Mouse (Mus musculus): ENCODE results near the gene Gm49395. TPM values are rescaled to one million over a fixed set of nuclear protein-coding genes. Genes with fewer than 3 reads are reported as not detected.

Gene Gm49395
- polyA plus RNA-seq, 1 experiment, result 6.6 TPM

DNA sequence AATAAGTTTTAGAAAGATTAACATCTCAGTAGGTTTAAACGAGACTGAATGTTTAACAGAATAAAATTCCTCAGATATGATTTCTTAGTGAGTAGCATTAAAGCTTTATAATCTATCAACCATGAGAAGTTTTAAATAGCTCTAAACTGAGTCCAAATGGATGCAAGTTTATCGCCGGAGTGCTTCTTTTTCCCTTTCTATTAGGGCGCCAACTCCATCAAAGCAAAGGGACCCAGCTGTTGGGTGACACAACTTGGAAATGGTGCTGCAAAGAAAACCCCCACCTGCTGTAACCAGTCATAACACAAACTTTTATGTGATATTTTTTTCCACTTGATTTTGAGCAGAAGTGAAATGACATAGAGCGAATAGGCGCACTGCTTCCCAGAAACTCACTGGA is 29.3 kb downstream of the Gm49395 start:
- Histone ChIP-seq H3K4me1 (ENCODE audit: control insufficient read depth, insufficient read depth, low read length) (no peaks in the 10 kb centered on the region), H3K27ac (ENCODE audit: insufficient read depth, low read length) (no peak overlapping the region), H3K4me3 (ENCODE audit: insufficient read depth, low read length) (no peak overlapping the region)
- no peak for TF ChIP-seq POLR2A (IDR thresholded peaks at IDR 0.05; ENCODE audit: low read depth, low read length)
- TF ChIP-seq CTCF (IDR thresholded peaks at IDR 0.05; ENCODE audit: borderline replicate concordance, insufficient read depth, low read length), result no peak

DNA sequence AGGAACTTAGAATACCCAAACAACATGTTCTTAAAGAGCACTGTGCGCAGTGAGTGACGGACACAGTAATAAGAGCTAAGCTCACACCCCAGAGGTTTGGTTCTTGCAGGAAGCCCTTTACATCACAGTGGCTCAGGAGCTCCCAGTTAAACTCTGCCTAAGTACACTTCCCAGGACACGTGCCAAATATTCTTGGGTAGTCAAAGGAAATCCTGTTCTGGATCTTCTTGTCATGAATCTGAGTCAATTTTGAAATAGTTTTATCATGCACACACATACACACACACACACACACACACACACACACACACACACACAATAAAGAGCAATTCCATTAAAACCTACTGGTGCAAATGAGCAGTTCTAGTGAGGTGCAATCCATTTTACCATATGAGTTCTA is 30.3 kb downstream of the Gm49395 start:
- H3K27ac ChIP-seq (ENCODE audit: insufficient read depth, low read length), result no peak overlapping the region
- no peaks in the 10 kb centered on the region for H3K4me1 ChIP-seq (ENCODE audit: control insufficient read depth, insufficient read depth, low read length)
- TF ChIP-seq CTCF (IDR thresholded peaks at IDR 0.05; ENCODE audit: borderline replicate concordance, insufficient read depth, low read length), result no peak
- no peak for TF ChIP-seq POLR2A (IDR thresholded peaks at IDR 0.05; ENCODE audit: low read depth, low read length)
- H3K4me3 ChIP-seq (ENCODE audit: insufficient read depth, low read length), result no peak overlapping the region

DNA sequence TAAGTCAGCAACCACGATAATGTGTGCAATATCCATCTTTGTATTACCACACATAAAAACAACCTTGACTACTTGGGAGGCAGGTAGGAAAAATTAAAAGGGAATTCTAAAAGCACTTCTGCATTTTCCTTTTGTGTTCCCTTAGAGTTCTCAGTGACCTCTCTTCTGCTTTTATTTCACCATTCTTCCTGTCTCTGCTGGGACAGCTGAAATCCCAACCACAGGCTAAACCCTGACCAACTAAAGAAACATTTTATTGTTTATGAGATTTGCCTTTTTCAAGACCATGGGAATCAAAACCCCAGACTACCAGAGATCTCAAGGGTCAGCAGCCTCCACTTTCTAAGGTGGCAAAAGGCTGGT is 33.8 kb downstream of the Gm49395 start:
- Histone ChIP-seq H3K4me3 (ENCODE audit: insufficient read depth, low read length) (no peak overlapping the region), H3K4me1 (ENCODE audit: control insufficient read depth, insufficient read depth, low read length) (no peaks in the 10 kb centered on the region), H3K27ac (ENCODE audit: insufficient read depth, low read length) (no peak overlapping the region)
- TF ChIP-seq CTCF (IDR thresholded peaks at IDR 0.05; ENCODE audit: borderline replicate concordance, insufficient read depth, low read length) (no peak), POLR2A (IDR thresholded peaks at IDR 0.05; ENCODE audit: low read depth, low read length) (no peak)

DNA sequence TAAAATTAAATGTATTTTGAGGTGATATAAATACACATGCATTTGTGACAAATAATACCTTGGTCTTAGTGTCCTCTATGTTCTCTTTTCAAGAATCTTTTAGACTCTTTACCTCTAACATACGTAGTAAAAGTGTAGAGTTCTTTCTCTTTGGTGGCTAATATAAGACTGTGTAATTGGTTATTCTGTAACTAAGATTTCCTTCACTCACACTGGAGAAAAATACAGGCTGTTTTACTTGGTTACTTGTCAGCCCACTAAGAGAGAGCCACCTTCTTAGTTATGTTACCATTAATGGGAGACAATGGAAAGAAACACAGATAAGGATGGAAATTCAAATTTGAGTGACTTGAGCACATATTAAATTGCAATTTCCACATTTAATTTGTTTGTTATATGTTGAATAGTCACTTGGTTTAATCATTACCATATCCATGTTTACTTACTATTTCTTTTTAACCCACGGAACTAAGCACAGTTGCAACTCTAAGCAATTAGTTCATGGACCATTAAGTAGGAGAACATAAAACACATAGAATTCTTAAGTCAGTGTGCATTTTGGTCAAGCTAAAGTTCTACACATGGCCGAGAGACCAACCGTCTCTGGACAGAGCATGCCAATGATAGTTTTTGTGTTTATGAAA is 34.3 kb downstream of the Gm49395 start:
- no peaks in the 10 kb centered on the region for H3K4me1 ChIP-seq (ENCODE audit: control insufficient read depth, insufficient read depth, low read length)
- TF ChIP-seq CTCF (IDR thresholded peaks at IDR 0.05; ENCODE audit: borderline replicate concordance, insufficient read depth, low read length) (no peak), POLR2A (IDR thresholded peaks at IDR 0.05; ENCODE audit: low read depth, low read length) (no peak)

DNA sequence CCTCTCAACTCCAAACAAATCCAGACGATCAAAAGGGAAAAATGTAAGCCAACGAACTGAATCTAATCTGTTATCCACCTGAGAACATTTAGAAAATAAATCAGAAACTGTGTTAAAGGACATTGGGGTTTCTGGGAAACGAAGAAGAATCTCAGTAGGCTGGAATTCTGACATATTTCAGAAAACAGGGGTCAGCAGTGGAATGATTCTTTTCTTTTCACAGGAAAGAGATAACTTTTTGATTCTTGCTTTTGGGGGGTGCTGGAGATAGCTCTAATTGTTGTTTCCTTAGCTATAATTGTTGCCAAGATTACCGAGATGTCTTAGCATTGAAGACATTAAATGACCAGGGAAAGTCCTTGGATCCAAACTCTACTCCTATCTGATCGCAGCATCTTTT is 44.2 kb downstream of the Gm49395 start:
- TF ChIP-seq POLR2A (IDR thresholded peaks at IDR 0.05; ENCODE audit: low read depth, low read length) (no peak), CTCF (IDR thresholded peaks at IDR 0.05; ENCODE audit: borderline replicate concordance, insufficient read depth, low read length) (no peak)
- no peaks in the 10 kb centered on the region for H3K4me1 ChIP-seq (ENCODE audit: control insufficient read depth, insufficient read depth, low read length)
- no peak overlapping the region for H3K27ac ChIP-seq (ENCODE audit: insufficient read depth, low read length)
- H3K4me3 ChIP-seq (ENCODE audit: insufficient read depth, low read length), result no peak overlapping the region

More for the DNA sequence above, 34.3 kb downstream of the Gm49395 start:
- H3K4me3 ChIP-seq (ENCODE audit: insufficient read depth, low read length), result no peak overlapping the region
- H3K27ac ChIP-seq (ENCODE audit: insufficient read depth, low read length), result no peak overlapping the region

DNA sequence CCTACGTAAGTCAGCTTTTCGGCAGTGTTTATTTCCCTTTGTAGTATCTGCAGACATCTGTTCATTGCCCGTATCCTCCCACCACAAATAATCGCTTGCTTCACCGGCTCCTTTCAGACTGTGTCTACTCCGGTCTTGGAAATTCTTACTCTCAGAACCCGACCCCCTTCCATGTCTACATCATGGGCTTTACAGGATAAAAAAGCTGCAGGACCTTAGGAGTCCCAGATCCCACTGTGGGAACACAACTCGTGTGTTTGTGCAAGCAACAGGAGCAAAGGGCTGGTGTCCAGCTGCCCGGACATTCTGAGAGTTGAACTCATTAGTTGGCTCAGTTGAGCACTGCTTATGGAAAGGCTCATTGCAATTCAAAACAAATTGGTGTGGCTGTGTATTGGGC is 46.9 kb downstream of the Gm49395 start:
- no peaks in the 10 kb centered on the region for H3K4me1 ChIP-seq (ENCODE audit: control insufficient read depth, insufficient read depth, low read length)
- TF ChIP-seq CTCF (IDR thresholded peaks at IDR 0.05; ENCODE audit: borderline replicate concordance, insufficient read depth, low read length), result no peak
- no peak for TF ChIP-seq POLR2A (IDR thresholded peaks at IDR 0.05; ENCODE audit: low read depth, low read length)
- H3K27ac ChIP-seq (ENCODE audit: insufficient read depth, low read length), result no peak overlapping the region
- no peak overlapping the region for H3K4me3 ChIP-seq (ENCODE audit: insufficient read depth, low read length)

DNA sequence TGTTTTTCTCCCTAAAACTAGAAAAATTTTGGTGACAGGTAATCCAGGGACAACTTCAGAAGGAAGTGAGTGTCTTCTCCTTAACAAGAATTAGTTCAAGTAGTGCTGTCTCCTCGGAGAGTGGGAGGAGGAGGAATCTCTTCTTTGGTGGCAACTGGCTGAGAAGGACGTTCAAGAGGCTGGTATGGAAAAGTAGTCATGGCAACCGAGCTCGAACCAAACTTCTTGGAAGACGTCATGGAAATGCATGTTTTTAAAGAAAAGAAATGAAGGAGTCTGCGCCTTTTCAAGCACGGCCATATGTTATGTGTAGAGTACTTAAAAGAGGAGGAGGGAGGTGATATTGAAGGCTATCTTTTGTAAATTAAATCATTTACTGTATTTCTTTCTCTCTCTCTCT is 49.2 kb downstream of the Gm49395 start:
- no peak overlapping the region for H3K27ac ChIP-seq (ENCODE audit: insufficient read depth, low read length)
- no peak overlapping the region for H3K4me3 ChIP-seq (ENCODE audit: insufficient read depth, low read length)
- peaks cover 4% of the 10 kb centered on the region; the same call in 1 of the 2 replicates for H3K4me1 ChIP-seq (ENCODE audit: control insufficient read depth, insufficient read depth, low read length)
- TF ChIP-seq CTCF (IDR thresholded peaks at IDR 0.05; ENCODE audit: borderline replicate concordance, insufficient read depth, low read length), result no peak
- no peak for TF ChIP-seq POLR2A (IDR thresholded peaks at IDR 0.05; ENCODE audit: low read depth, low read length)

DNA sequence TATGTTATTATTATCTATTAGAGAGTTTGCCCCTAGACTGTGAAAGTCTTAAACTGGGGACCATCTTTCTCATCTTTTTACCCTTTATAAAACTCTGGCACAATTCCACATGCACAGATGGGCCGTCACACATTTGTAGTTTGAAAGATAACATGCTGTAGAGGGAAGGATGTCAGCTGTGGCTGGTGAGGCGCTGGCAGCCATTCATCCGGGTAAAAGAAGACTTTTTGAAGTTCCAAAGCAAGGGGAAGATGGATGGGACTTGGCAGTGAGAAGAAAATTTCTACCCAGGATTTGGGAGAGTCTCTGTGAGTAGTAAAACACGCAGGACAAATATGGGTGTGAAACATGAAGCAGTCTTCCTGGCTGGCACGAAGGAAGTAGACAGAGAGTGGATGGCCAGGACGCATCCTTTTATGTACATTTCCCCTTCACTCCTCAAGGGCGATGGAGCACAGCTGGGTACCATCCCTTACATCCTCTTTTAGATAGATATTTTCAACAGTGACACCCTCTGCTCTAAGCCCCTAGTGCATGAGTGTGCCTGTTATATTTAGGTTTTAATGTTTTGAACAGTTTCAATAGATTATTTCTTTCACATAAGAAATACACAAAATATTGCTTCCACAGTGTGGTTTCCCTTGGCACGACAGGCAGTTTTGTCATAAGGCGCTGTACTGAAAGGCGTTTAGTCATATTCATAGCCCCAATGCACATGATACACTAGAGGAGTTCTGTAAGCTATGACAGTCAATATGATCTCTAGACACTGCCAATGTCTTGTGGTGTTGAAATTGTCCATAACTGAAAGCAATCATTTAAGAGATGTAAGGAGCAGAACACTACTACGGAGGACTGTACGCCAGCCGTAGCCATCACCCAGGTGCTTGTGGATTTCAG is 50.8 kb downstream of the Gm49395 start:
- no peak overlapping the region for H3K4me3 ChIP-seq (ENCODE audit: insufficient read depth, low read length)
- H3K4me1 ChIP-seq (ENCODE audit: control insufficient read depth, insufficient read depth, low read length), result peaks cover 4% of the 10 kb centered on the region; the same call in 1 of the 2 replicates
- H3K27ac ChIP-seq (ENCODE audit: insufficient read depth, low read length), result no peak overlapping the region
- TF ChIP-seq POLR2A (IDR thresholded peaks at IDR 0.05; ENCODE audit: low read depth, low read length) (no peak), CTCF (IDR thresholded peaks at IDR 0.05; ENCODE audit: borderline replicate concordance, insufficient read depth, low read length) (no peak)

DNA sequence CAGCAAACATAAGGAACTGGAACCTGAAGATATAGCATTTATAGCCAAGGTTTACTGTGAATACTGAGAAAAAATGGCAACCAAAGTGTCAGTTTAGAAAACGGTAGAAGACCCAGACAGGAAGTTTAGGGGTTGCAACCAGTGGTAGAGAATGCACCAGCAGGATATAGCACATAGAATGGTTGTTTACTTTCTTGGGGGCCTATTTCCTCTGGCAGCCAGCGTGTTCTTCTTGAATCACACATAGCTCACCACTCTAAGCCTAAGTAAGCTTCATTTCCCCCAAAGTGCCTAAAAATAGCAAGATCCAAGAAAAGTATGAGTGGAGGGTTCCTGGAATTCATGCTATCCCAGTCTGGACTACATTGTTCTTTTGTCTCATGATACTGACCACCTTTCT is 59.1 kb downstream of the Gm49395 start:
- TF ChIP-seq CTCF (IDR thresholded peaks at IDR 0.05; ENCODE audit: borderline replicate concordance, insufficient read depth, low read length) (no peak), POLR2A (IDR thresholded peaks at IDR 0.05; ENCODE audit: low read depth, low read length) (no peak)
- Histone ChIP-seq H3K27ac (ENCODE audit: insufficient read depth, low read length) (no peak overlapping the region), H3K4me3 (ENCODE audit: insufficient read depth, low read length) (no peak overlapping the region), H3K4me1 (ENCODE audit: control insufficient read depth, insufficient read depth, low read length) (no peaks in the 10 kb centered on the region)

DNA sequence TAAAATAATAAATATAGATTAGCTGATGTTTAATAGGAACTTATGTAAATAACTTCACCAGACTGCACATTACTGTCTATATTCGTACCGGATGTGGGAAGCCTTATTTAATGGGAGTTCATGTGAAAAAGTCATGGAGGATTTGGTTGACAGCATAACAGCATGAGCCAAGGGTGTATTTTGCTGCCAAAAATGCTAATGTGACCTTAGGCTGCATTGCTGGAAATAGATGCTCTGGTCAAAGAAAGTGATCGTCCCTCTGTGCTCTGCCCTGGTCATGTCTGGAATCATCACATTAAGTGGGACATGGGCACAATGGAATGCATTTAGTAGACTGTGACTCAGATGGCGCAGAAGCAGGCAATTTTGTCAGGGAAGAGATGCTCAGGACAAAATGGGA is 64.4 kb downstream of the Gm49395 start:
- TF ChIP-seq CTCF (IDR thresholded peaks at IDR 0.05; ENCODE audit: borderline replicate concordance, insufficient read depth, low read length), result no peak
- no peak for TF ChIP-seq POLR2A (IDR thresholded peaks at IDR 0.05; ENCODE audit: low read depth, low read length)
- no peak overlapping the region for H3K4me3 ChIP-seq (ENCODE audit: insufficient read depth, low read length)
- H3K4me1 ChIP-seq (ENCODE audit: control insufficient read depth, insufficient read depth, low read length), result 0 out of 2 replicates have a peak, but pooled peaks cover 2% of the 10 kb centered on the region
- H3K27ac ChIP-seq (ENCODE audit: insufficient read depth, low read length), result no peak overlapping the region

All from embryonic fibroblast, embryonic 13.5 days (primary cell).